Mouse (Mus musculus) bone marrow macrophage, adult 2 months (primary cell): ENCODE results near the gene Ccl5.

Experiments
- CTCF ChIP-seq: IDR thresholded peaks from 2 replicates; pipeline ENCODE4 v1.5.1; 2012; ENCODE audit warnings: low read depth, mild to moderate bottlenecking, low read length, moderate library complexity
- POLR2A ChIP-seq: IDR thresholded peaks from 2 replicates; pipeline ENCODE4 v1.6.1; 2012; ENCODE audit warnings: mild to moderate bottlenecking, low read depth, low read length, borderline replicate concordance

- no peak for TF ChIP-seq CTCF
- no peak for TF ChIP-seq POLR2A
Measured at GRCm38 (mm10) chr11:83491488-83491887, 38.8 kb downstream of the Ccl5 start.
